Mouse (Mus musculus) forebrain, embryonic 12.5 days (tissue): ENCODE results near the gene Gcgr. TPM values are rescaled to one million over a fixed set of nuclear protein-coding genes. Genes with fewer than 3 reads are reported as not detected.
"Not testable (repeated sequence)": the region's sequence is repeated elsewhere in the genome, so short reads cannot be mapped to it uniquely, and the experiment has no call there.

ENCODE experiments used
- ATAC-seq: fragments of 200-750 bp; cut with Nextera tagmentation; 2 replicates; pipeline ENCODE4 v1.8.0; 2017; ENCODE audit warnings: moderate TSS enrichment; ENCODE audit not compliant: low FRiP score
- H3K27ac ChIP-seq: fragments of 300-500 bp; sonication (generic); 2 replicates; pipeline ENCODE4 v1.5.1; 2016; ENCODE audit warnings: mild to moderate bottlenecking
- H3K27me3 ChIP-seq: fragments of 300-500 bp; sonication (generic); 2 replicates; pipeline ENCODE4 v1.6.1; 2016; ENCODE audit warnings: mild to moderate bottlenecking
- H3K36me3 ChIP-seq: fragments of 300-500 bp; sonication (generic); replicated peaks from 2 replicates; pipeline ENCODE4 v1.6.1; 2016; ENCODE audit warnings: mild to moderate bottlenecking
- H3K4me1 ChIP-seq: fragments of 300-500 bp; sonication (generic); 2 replicates; pipeline ENCODE4 v1.6.1; 2016
- H3K4me2 ChIP-seq: fragments of 300-500 bp; sonication (generic); 2 replicates; pipeline ENCODE4 v1.6.1; 2016; ENCODE audit warnings: mild to moderate bottlenecking, moderate library complexity
- H3K4me3 ChIP-seq: fragments of 300-500 bp; sonication (generic); replicated peaks from 2 replicates; pipeline ENCODE4 v1.5.1; 2016; ENCODE audit warnings: mild to moderate bottlenecking
- H3K9ac ChIP-seq: fragments of 300-500 bp; sonication (generic); 2 replicates; pipeline ENCODE4 v1.6.1; 2016; ENCODE audit warnings: mild to moderate bottlenecking
- H3K9me3 ChIP-seq: fragments of 300-500 bp; sonication (generic); 2 replicates; pipeline ENCODE4 v1.6.1; 2016
- WGBS: fragments of 180-500 bp; shearing (Covaris S2); methylation state at CpG from one replicate; pipeline ENCODE4 v1.1.7; 2016; 5-methylcytosine and 5-hydroxymethylcytosine counted together
- polyA plus RNA-seq: library from polyadenylated mRNA; unstranded; fragments of >200 nt; fragmentation: Nextera tagmentation; extraction: Ambion mirVana; gene quantifications from 2 replicates; pipeline ENCODE4 v1.2.1, GENCODE M21; 2016

Gcgr gene
- polyA plus RNA-seq, 1 experiment from 2014 or later, result 0.09 TPM

DNA sequence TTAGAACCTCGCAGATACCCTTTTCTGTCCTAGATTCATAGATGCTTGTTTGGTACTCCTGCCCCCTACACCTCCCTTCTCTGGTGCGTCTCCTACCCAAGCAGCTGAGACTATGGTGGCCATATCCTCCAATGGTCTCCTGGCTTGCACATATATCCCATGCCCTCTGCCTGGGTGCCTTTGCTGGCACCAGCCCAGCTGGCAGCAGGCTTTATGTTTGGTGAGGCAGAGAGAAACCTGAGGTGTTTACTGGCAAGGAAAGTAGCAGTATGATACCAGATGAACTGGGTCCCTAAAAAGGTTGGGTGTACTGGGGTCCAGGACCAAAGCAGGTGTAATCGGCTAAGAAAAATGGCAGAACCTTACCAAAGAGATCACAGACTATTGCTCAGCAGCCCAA lies 15.5 kb downstream of the Gcgr start:
- no peak for ATAC-seq
- no peak overlapping the region for H3K27ac ChIP-seq
- no peaks in the 10 kb centered on the region for H3K9me3 ChIP-seq
- peaks cover 27% of the 10 kb centered on the region for H3K4me1 ChIP-seq
- no peak overlapping the region for H3K9ac ChIP-seq
- peaks cover 37% of the 10 kb centered on the region for H3K36me3 ChIP-seq
- H3K4me2 ChIP-seq, result no peak overlapping the region
- H3K27me3 ChIP-seq, result no peaks in the 10 kb centered on the region
- H3K4me3 ChIP-seq, result no peak overlapping the region
- WGBS, result 93% methylated on average over 3 of the region's 3 CpGs

- Histone ChIP-seq H3K27me3 (no peaks in the 10 kb centered on the region), H3K27ac (no peak overlapping the region), H3K9me3 (no peaks in the 10 kb centered on the region), H3K4me1 (peaks cover 27% of the 10 kb centered on the region), H3K4me2 (no peak overlapping the region), H3K36me3 (peaks cover 25% of the 10 kb centered on the region), H3K4me3 (no peak overlapping the region), H3K9ac (peak overlapping the region; percentile 40; the same call in 1 of the 2 replicates)
- WGBS, result 63% methylated on average over 2 of the region's 2 CpGs
- ATAC-seq, result no peak
These were observed 17.0 kb downstream of the Gcgr start for GRCm38 (mm10) chr11:120547469-120547868.

- peaks cover 18% of the 10 kb centered on the region for H3K36me3 ChIP-seq
- H3K9me3 ChIP-seq, result no peaks in the 10 kb centered on the region
- 82% methylated on average over 3 of the region's 3 CpGs for WGBS
- peak overlapping the region; percentile 99 for H3K9ac ChIP-seq
- H3K4me2 ChIP-seq, result peak overlapping the region; percentile 76
- no peak for ATAC-seq
- no peaks in the 10 kb centered on the region for H3K27me3 ChIP-seq
- peaks cover 27% of the 10 kb centered on the region for H3K4me1 ChIP-seq
- no peak overlapping the region for H3K27ac ChIP-seq
- peak overlapping the region; percentile 98 for H3K4me3 ChIP-seq
These were observed 17.7 kb downstream of the Gcgr start for GRCm38 (mm10) chr11:120548214-120548613.

GRCm38 (mm10) chr11:120548786-120549167 lies 18.3 kb downstream of the Gcgr start:
- peak overlapping the region; percentile 88; the same call in 1 of the 2 replicates for H3K27ac ChIP-seq
- H3K36me3 ChIP-seq, result peaks cover 12% of the 10 kb centered on the region
- peak overlapping the region; percentile 76 for H3K4me2 ChIP-seq
- H3K9ac ChIP-seq, result peak overlapping the region; percentile 99
- no peak for ATAC-seq
- H3K4me1 ChIP-seq, result peaks cover 27% of the 10 kb centered on the region
- 27% methylated on average over 7 of the region's 7 CpGs for WGBS
- H3K27me3 ChIP-seq, result no peaks in the 10 kb centered on the region
- H3K4me3 ChIP-seq, result peak overlapping the region; percentile 98
- H3K9me3 ChIP-seq, result no peaks in the 10 kb centered on the region

DNA sequence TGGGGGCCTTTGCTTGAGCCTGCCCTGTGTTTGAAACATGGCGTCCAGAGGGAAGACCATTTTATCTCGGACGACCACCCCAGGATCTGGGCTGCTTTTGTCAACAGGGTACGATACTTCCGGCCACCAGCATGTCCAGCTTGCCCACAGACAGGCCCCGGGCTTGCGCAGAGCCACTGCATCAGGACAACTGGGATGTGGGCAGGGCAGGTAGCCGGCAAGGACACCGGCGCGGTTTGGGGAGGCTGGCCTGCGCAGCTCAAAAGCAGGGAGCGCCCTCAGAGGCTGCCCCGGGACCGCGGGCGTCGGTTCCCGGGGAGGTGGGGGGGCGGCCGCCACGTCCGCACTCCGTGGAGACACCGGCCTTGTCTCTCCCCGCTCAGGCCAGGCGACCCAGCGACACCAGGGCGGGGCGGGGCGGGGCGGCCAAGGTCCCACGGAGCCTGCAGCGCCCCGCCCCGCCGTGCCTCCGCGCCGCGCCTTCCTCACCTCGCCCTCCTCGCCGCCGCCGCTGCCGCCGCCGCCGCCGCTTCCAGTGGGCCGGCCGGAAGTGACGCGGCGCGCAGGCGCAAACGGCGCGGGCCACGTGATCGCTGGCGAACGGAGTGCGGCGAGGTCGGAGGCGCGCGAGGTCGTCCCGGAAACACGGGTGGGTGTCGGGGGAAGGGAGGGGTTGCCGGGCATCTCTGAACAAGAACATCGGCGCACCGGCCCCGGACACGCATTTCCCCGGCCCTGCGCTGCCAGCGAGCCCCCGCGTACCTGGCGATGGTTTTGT lies 18.9 kb downstream of the Gcgr start, which contains the start of gene Mcrip1:
Gene Mcrip1, minus strand, starts transcription at position 560 of the 778 bp plus-strand sequence.
- H3K9me3 ChIP-seq, result no peaks in the 10 kb centered on the region
- H3K27ac ChIP-seq, result peak within 1 kb of the TSS; percentile 88
- H3K4me2 ChIP-seq, result peak within 1 kb of the TSS; percentile 76
- H3K27me3 ChIP-seq, result no peaks in the 10 kb centered on the region
- H3K36me3 ChIP-seq, result peaks cover 6% of the 10 kb centered on the region
- peak within 1 kb of the TSS; percentile 99 for H3K9ac ChIP-seq
- peak; percentile 90 for ATAC-seq
- H3K4me3 ChIP-seq, result peak within 1 kb of the TSS; percentile 98
- WGBS, result 2% methylated on average over 77 of the region's 87 CpGs
- peaks cover 27% of the 10 kb centered on the region for H3K4me1 ChIP-seq

- peaks cover 27% of the 10 kb centered on the region for H3K4me1 ChIP-seq
- WGBS, result 72% methylated on average over 11 of the region's 11 CpGs
- no peaks in the 10 kb centered on the region for H3K27me3 ChIP-seq
- peak overlapping the region; percentile 76 for H3K4me2 ChIP-seq
- peak; percentile 61 for ATAC-seq
- H3K9me3 ChIP-seq, result no peaks in the 10 kb centered on the region
- peak overlapping the region; percentile 98 for H3K4me3 ChIP-seq
- H3K27ac ChIP-seq, result peak overlapping the region; percentile 63; the same call in 1 of the 2 replicates
- H3K9ac ChIP-seq, result peak overlapping the region; percentile 99
- no peaks in the 10 kb centered on the region for H3K36me3 ChIP-seq
These were observed 19.7 kb downstream of the Gcgr start for GRCm38 (mm10) chr11:120549986-120550809.

GRCm38 (mm10) chr11:120550810-120551440 lies 20.4 kb downstream of the Gcgr start, which contains the start of gene Ppp1r27:
Gene Ppp1r27, minus strand, starts transcription at chr11:120551132.
- no peak for ATAC-seq
- H3K4me3 ChIP-seq, result peak within 1 kb of the TSS; percentile 98
- 96% methylated on average over 28 of the region's 28 CpGs for WGBS
- peak within 1 kb of the TSS; percentile 76 for H3K4me2 ChIP-seq
- no peaks in the 10 kb centered on the region for H3K9me3 ChIP-seq
- no peaks in the 10 kb centered on the region for H3K27me3 ChIP-seq
- peaks cover 27% of the 10 kb centered on the region for H3K4me1 ChIP-seq
- H3K36me3 ChIP-seq, result no peaks in the 10 kb centered on the region
- peak within 1 kb of the TSS; percentile 63; the same call in 1 of the 2 replicates for H3K27ac ChIP-seq
- H3K9ac ChIP-seq, result peak within 1 kb of the TSS; percentile 99

GRCm38 (mm10) chr11:120552736-120553135 lies 22.2 kb downstream of the Gcgr start:
- H3K27me3 ChIP-seq, result no peaks in the 10 kb centered on the region
- no peak overlapping the region for H3K9ac ChIP-seq
- no peak overlapping the region for H3K4me2 ChIP-seq
- H3K36me3 ChIP-seq, result no peaks in the 10 kb centered on the region
- H3K9me3 ChIP-seq, result peaks cover 4% of the 10 kb centered on the region; the same call in 1 of the 2 replicates
- WGBS, result 79% methylated on average over 5 of the region's 5 CpGs
- H3K27ac ChIP-seq, result no peak overlapping the region
- ATAC-seq, result no peak
- peaks cover 21% of the 10 kb centered on the region for H3K4me1 ChIP-seq
- H3K4me3 ChIP-seq, result no peak overlapping the region

DNA sequence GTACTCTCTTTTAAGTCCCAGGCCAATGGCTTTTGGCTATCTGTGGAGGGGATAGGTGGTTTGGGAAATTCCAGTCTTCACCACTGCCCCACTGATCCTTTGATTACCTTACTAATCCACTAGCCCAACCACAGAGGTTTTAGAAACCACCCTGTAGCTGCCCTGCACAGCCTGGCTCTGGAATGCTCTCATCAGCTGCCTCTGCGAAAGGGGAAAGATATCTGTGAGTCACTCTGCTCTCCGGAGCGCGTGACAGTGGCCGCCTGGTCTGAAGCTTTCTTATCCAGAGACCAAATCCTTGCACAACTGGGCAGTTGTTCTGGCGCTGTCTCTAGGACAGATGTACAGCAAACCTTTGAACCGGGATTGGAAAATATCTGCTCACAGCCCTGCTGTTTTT lies 24.3 kb downstream of the Gcgr start:
- H3K4me1 ChIP-seq, result peaks cover 7% of the 10 kb centered on the region
- peaks cover 11% of the 10 kb centered on the region for H3K36me3 ChIP-seq
- no peaks in the 10 kb centered on the region for H3K27me3 ChIP-seq
- no peak overlapping the region for H3K4me3 ChIP-seq
- no peak overlapping the region for H3K27ac ChIP-seq
- H3K9me3 ChIP-seq, result peaks cover 4% of the 10 kb centered on the region; the same call in 1 of the 2 replicates
- H3K9ac ChIP-seq, result no peak overlapping the region
- no peak for ATAC-seq
- WGBS, result 84% methylated on average over 7 of the region's 7 CpGs
- no peak overlapping the region for H3K4me2 ChIP-seq

- Histone ChIP-seq H3K9ac (no peak overlapping the region), H3K4me3 (no peak overlapping the region), H3K27me3 (no peaks in the 10 kb centered on the region), H3K36me3 (peaks cover 15% of the 10 kb centered on the region), H3K27ac (no peak overlapping the region), H3K4me2 (no peak overlapping the region), H3K9me3 (peaks cover 4% of the 10 kb centered on the region; the same call in 1 of the 2 replicates), H3K4me1 (peaks cover 3% of the 10 kb centered on the region)
- ATAC-seq, result no peak
- 71% methylated on average over 2 of the region's 2 CpGs for WGBS
These were observed 24.8 kb downstream of the Gcgr start for GRCm38 (mm10) chr11:120555260-120555659.

DNA sequence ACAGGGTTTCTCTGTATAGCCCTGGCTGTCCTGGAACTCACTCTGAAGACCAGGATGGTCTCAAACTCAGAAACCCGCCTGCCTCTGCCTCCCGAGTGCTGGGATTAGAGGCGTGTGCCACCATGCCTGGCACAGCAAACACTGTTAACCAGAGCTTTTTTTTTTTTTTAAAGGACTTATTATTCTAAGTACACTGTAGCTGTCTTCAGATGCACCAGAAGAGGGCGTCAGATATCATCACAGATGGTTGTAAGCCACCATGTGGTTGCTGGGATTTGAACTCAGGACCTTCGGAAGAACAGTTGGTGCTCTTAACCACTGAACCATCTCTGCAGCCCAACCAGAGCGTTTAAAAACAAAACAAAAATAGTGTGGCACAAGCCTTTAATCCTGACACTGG lies 28.3 kb downstream of the Gcgr start:
- not testable (repeated sequence) for H3K4me1 ChIP-seq, H3K9ac ChIP-seq, H3K27ac ChIP-seq, H3K9me3 ChIP-seq, H3K4me3 ChIP-seq, ATAC-seq, H3K4me2 ChIP-seq, H3K27me3 ChIP-seq
- peaks cover 51% of the 10 kb centered on the region for H3K36me3 ChIP-seq
- 89% methylated on average over 6 of the region's 6 CpGs for WGBS
